Mouse (Mus musculus) ovary, adult 18-20 months (tissue): Measurements from ENCODE around the gene Cdh12.

ENCODE experiments used
- DNase-seq: peaks from one replicate; pipeline ENCODE4 v3.0.0; 2022; ENCODE audit warnings: low spot score, mixed read lengths

Cdh12 gene

DNA sequence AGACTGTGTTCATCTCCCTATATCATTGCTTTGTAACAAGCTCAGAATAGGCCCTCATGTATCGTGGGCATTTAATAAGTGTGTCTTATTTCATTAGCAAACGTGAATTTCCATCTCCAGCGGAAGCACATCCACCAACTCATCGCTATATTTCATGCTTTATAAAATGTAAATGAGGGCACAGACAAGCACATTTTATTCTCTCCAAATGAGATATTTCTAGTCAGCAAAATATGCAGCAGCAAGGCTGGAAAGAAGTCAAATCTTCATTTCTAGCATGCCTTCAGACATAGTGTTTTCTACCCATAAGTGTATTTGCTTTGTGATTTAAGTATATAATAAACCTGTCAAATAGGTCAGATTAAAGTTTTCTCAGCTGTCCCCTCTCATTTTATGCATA is 262.8 kb downstream of the Cdh12 start:
- no peak for DNase-seq

DNA sequence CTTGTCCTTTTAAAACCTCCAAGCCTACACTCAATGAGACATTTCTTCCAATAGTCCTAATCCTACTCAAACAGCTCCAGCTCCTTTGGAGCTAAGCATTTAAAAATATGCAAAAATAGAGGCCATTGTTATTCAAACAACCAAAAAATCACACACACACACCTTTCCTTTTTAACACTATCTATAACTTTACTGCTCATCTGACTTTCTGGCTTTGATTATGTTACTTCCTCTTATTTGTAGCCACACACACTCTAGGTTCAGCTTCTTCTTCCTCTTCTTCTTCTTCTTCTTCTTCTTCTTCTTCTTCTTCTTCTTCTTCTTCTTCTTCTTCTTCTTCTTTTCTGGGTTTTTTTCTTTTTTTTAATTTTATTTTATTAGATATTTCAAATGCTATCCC is 323.2 kb downstream of the Cdh12 start:
- DNase-seq, result no peak

DNA sequence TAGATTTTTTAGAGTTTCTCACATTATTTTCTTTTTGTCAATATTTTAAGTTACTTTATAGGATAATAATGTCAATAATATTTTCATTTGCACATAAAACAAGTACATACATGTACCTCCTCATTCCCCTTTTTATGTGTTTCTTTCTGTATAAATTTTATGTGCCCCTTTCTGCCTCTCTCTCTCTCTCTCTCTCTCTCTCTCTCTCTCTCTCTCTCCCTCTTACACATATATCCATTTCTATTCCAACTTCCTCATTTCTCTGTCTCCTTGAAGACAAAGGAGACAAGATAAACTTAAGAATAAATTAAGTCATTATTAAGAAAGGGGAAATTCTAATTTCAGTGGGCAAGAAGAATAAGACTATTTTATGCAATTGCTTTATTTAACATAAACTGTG is 324.4 kb downstream of the Cdh12 start:
- no peak for DNase-seq

DNA sequence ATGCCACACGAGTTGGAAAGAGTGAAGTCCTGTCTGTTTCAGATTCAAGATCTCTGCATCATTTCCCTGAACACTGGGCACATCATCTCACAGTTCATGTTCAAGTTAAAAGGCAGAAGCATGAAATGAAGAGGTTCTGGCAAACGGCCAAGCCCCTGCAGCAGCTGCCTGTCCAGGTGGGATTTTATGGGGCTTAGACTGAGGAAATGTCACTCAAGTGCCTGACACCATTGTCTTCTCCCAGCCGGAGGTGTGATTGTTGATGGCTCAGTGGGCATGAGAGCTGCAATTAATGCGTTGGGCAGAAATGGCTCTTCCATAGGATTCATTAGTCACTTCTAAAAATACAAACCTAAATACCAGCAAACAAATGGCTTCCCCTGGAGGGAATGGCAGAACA is 347.9 kb downstream of the Cdh12 start:
- no peak for DNase-seq

DNA sequence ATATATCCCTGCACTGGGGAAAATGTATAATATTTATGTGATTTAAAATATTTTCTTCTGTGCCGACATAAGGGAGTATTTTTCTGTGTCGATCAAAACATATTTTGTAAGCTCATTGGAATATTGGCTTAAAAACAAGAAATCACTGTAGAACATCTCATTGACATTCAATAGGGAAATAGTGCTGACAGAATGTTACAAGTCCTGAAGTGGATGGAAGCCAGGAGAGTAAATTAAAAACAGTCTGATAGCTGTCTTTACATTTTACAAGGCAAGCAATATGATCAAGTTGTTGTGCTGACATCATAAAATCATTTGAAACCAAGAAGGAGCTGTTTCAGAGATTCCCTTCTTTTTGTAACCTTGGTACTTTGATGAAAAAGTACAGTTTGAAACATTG is 349.5 kb downstream of the Cdh12 start:
- DNase-seq, result no peak

DNA sequence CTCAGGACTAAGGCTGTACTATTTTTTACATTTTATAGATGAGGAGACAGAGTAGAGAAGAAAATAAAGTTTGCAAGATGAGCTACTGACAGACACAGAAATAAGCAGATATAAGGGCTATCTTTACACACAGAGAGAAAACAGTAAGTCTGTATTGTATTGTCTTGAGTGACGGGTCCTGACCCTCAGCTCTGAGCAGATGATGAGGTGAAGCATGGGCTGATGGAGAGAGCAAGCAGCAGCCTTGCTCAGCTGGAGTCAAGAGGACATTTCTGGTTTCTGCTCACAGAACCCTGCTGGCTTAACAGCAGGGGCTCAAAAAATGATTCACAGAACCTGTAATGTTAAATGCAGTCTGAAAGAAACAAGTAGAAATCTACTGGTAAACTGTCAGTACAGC is 386.8 kb downstream of the Cdh12 start:
- DNase-seq, result no peak

DNA sequence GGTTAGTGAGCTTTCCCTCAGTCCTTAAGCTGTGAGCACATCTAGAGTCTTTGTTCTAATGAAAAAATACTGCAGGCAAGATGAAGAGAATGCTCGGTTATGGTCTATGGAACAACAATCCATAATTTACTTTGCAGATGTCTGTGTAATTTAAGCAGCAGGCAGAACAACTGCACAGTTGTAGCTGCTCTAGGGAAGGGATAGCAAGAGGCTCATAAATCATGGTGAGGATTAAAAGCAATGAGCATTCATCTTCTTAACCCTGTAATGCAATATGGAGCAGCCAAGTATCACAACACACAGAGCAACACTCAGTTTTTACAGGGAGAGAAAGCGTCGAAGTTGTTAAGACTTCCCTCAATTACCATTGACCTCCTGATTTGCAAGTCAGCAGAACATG is 387.9 kb downstream of the Cdh12 start:
- DNase-seq, result no peak

DNA sequence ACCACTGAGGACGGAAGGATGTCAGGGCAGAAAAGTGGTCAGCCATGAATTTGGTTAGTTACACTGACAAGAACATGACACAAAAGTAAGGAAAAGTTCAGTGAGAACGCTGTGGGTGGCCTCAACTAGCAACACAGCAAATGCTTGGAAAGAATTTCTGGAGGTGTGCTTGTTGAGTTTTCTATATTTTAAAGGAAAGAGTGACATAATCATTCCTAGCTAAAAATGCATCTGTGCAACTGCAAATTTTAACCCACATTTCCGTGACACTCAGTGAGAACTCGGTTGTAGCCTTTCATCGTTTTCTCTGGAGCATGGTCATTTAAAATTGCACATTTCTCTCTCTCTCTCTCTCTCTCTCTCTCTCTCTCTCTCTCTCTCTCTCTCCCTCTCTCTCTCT is 392.4 kb downstream of the Cdh12 start:
- no peak for DNase-seq

DNA sequence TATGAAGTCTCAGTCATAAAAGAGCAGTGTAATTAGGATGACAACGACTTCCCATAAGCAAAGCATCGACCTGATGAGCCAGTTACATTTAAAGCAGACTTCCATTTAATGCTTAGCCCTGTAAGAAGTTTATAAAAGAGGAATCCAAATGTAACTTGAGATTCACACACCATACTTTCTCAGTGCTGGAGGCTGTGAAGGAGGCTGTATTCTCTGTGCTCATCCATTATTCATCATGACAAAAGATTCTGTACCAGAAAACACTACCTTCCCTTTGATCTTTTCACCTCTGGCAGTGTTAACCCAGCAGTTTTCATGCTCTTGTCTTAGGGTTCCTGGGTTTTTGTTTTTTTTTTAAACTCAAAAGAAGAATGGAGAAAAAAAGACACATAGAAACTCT is 414.0 kb downstream of the Cdh12 start:
- no peak for DNase-seq

DNA sequence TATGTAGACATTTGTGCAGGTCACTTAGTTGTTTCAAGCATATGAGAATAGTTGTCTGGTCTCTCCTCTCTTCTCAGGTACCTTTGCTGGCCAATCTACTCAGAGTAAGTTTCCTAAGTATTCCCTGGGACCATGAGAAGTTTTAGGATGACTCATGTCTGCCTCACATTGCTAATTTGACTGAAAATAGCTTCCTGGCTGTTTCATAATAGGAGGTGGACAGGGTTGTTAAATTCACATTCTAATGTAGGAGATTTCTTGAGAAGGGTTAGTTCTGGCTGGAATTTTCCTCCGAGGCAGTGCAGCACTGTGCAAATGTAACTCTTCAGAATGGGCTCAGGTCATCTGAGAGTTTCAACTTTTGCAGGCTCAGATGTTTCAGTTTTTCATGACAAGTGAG is 423.5 kb downstream of the Cdh12 start:
- DNase-seq, result no peak

DNA sequence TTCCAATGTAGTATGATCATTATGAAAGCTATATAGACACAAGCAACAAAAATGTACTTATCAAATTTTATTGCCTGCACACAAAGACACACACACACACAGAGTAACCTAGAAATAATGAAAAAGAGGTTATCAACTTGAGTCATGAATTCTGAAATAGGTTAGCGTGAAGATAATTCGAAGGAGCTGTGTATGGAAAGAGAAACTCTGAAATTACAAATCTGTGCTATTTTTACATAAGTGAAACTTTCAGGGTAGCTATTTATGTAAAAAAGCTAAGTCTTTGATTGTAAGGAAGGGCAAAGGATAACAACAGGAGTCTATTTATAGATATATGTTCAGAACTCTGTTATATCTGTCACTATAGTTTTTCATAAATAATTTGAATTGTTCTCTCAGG is 427.9 kb downstream of the Cdh12 start:
- no peak for DNase-seq

DNA sequence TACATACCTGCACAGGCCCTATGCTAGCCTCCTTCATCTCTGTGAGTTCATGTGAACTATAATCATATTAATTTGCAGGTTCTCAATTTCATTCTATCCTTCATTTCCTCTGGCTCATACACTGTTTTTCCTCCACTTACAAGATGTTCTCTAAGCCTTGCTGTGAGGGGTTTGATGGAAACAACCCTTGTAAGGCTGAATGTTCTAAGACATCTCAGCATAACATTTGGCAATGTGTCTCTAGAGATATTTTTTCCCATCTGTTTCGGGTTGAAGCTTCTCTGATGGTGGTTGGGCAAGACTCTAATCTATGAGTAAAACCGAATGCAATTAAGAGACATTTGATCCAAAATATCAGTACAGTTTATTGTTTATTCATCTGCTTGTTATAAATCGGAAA is 444.4 kb downstream of the Cdh12 start:
- DNase-seq, result no peak

DNA sequence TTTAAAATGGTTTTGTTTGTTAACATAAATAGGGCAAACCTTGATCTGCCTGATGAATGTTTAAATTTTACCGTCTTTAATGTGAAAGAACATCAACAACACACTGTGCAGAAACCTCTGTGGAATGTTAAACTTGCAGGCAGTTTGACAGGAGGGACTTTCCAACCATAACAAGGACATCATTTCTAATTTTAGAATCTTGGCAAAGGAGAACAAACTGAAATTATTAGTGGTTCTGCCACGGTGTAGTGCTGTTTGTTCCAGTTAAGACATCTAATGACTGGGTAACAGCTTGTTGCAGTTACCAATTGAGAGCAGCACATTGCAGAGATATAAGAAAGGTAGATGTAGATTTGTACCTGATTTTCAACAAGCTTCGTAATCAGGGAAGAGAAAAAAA is 453.5 kb downstream of the Cdh12 start:
- DNase-seq, result no peak

DNA sequence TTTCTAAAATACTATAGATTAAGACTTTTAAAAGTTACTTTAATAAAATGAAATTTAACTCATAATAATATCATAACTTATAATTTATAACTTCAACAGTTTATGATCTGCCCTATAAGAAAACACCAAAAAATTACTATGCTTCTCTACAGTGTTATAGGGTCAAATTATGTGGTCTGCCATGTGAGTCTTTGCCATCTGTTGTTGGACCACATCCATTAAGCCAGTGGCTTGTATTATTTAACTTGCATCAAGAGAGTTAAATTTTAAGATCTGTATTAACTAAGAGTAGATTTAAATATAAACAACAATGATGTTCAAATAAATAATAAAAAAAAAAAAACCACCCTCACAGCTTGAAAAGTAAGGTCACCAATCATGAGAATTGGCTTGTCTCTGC is 479.2 kb downstream of the Cdh12 start:
- no peak for DNase-seq

DNA sequence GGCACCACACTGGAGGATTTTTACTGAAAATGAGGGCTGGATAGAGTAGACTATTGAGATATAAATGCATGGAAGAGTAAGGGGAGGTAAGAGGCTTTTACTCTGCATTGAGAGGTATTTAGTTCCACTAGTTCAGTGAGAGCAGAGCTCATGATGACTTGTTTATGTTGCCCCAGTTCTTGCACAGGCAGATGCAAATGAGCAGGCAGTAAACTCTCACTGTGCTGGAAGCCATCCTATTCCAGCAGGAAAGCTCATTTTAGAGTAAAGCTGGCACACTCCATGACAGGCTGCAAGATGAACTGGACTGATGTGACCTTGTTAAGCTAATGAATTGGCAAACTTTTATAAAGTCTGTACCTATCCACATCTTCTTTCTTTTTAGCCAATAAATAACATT is 494.9 kb downstream of the Cdh12 start:
- no peak for DNase-seq

DNA sequence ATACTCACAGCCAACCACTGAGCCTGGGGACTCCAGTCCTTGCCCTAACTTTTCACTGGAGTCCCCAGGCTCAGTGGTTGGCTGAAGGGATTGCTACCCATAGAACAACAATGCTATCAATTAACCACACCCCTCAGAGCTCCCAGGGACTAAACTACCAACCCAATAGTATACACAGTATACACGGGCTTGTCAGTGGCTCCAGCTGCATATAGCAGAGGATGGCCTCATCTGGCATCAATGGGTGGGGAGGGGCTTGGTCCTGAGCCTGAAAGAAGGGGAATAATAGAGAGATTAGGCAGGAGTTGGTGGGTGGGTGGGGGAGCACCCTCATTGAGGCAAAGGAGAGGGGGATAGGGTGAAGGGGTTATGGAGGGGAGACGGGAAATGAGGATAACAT is 518.4 kb downstream of the Cdh12 start:
- no peak for DNase-seq

DNA sequence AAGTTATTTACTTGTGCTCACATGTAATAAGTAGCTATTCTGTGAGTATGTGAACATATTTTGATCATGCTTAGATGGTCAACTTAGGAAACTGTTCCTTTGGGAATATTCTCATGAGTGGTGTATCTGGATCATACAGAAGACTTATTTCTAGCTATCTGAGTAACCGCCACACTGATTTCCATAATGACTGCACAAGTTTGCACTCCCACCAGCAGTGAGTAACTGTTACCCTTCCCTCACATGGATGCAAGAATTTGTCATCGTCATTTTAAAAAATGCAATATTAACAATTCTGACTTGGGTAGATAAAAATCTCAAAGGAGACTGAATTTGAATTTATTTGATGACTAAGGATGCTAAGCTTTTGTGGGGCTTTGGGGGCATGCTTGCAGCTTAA is 522.0 kb downstream of the Cdh12 start:
- DNase-seq, result no peak

DNA sequence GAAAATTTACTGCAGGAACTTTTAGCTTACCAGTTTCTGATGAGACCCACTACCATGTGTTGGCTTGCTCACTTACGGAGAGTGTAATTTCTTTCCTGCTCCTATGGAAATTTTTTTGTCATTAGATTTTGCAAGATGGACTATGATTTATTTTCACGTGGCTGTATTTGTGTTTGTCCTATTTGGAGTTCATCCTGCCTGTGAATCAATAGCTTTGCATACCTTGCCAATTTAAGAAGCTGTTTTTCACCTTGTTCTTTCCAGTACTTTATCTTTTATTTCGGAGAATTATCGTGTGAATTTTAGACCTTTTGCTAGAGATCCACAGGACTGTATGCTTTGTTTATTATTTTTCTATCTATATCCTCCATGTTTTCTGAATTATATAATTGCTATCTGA is 551.5 kb downstream of the Cdh12 start:
- DNase-seq, result no peak

DNA sequence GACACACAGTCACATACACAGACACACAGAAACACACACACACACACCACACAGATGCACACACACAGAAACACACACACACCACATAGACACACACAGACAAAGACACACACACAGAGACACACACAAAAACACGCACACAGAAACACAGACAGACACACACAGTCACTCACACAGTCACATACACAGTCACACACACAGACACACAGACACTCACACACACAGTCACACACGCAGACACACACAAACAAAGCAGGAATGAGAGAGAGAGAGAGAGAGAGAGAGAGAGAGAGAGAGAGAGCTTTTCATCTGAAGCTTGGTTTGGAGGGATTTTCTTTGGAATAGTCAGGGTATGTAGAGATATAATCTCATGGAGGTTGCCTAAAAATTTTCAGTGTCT is 558.9 kb downstream of the Cdh12 start:
- no peak for DNase-seq

DNA sequence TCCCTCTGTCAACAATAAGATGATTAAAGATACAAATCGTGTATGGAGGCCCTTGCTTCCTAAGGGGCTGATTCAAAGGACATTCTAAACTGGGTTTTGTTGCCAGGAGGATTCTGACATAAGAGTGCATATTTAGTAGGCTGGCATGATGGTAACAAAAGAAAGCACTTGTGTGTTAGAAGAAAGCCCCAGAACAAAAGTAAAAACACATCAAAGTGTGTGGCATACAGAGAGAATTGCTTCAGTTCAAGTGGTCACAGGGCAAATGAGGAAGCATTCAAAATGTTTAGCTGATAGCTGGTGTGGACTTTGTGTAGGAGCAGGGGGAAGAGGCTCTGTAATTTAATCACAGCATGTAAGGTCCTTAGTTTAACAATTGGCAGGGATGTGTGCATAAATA is 559.4 kb downstream of the Cdh12 start:
- DNase-seq, result no peak

DNA sequence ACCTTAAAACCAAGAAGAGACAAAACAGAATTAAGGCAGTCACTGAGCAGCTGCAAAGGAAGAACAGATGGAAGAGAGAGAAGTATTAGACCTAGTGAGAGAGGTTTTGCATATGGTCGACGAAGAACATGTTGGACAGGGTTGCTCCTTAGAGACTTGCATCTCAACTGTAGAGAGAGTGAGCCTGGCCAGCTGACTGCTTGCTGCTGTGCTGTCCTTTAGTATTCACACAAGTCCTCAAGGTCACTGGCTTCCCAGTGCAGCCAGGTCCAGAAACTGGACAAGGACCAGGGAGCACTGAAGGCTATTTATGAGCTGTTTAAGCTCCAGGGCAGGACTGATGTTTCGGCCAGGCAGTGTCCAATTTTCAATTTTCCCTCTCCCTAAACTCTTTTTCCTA is 559.9 kb downstream of the Cdh12 start:
- no peak for DNase-seq

DNA sequence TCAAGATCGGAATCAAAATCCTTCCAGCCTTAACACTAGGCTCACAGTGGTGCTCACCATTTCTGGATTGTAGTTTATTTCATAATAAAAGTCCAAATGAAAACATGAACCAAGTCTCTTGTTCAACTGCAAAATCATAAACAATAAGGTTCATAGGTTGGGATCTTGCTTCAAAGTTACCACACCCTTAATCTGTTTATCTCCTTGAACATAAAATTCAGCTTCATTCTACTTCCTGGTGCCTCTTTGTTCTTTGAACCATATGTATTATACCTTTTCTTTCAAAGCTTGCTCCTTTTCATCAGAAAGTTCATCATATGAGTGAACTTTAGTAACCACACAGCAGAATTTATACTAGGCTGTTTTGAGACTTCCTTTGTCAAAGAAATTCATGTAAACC is 614.6 kb downstream of the Cdh12 start:
- DNase-seq, result no peak

DNA sequence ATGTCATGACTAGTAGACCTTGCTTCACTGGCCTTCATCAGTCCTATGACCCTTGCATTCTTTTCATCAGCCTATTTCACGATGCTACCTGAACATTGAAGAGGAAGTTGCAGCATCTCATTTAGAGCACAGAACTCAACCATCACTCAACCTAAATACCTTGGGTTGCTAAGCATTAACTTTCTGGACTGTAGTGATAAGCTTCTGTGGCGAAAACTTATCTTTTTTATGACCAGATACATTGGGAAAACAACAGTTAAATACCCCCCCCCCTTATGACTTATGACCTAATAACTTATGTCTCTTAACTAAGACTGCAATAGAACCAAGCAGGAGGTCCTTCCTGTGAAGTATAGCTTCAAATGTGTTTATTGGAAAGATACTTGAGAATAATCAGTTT is 620.2 kb downstream of the Cdh12 start:
- DNase-seq, result no peak

DNA sequence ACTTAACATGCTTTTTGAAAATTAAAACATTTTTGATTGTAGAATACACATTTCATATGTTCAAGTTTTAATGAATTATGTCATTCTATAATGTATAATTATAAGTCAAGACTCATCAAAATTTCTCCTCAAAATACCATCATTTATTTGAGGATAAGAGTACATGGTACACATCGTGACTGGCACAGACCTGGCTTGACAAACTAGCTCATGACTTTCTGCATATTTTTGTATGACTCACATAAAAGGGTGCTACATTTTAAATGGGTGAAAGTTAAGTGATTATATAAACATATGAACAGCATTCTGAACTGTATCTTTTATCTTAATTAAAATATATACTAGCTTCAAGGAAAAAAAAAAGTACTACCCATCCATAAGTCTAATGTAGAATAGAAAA is 643.8 kb downstream of the Cdh12 start:
- DNase-seq, result no peak

DNA sequence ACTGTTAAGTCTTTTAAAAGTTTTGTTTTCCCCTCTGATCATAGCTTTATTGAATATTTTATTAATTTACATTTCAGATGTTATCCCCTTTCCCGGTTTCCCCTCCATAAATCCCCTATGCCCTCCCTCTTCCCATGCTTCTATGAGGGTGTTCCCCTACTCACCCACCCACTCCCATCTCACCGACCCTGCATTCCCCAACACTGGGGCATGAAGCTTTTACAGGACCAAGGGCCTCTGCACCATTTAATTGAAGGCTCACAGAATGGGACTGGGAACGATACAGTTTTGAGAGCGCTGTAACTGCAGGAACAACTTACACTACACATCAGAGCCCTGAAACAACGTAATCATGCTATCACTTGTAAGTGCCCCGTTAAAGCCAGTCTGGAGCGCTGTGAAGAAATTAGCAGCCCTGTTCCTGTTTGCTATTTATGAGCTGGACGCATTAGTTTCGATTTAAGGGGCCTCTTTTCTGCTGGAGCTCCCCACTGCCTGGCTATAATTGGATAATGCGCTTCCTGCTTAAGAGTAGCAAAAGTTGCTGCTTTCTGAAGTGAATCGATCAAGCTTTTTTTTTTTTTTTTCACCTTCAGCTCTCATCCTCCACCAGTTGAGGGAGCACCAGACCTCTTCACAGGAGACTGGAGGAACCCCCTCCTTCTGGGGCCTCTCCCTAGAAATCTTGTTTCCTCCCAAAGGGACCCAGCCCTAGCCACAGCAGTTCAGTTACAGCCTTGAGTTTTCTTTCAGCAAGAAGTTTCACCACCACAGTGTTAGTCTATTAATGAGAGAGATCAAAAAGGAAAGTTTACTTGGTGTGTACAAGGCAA is 660.2 kb downstream of the Cdh12 start:
- no peak for DNase-seq
